Mouse (Mus musculus) common myeloid progenitor, adult 5-6 weeks (primary cell): ENCODE data around the gene AC170998.1. TPM values are rescaled to one million over a fixed set of nuclear protein-coding genes. Genes with fewer than 3 reads are reported as not detected.

ENCODE experiments used
- ATAC-seq: replicated peaks from 2 replicates; pipeline ENCODE4 v1.8.0; 2016; ENCODE audit warnings: low read depth, mild to moderate bottlenecking, moderate TSS enrichment, inconsistent platforms; ENCODE audit not compliant: poor library complexity, severe bottlenecking
- total RNA-seq: library from RNA; stranded (forward); fragments of 200-1000, 187-1606 nt; gene quantifications from 2 replicates; pipeline ENCODE4 v1.2.3, GENCODE M21; 2017

AC170998.1 gene
- total RNA-seq: 3.4 TPM in 1 of 2 replicates, not detected in the other

DNA sequence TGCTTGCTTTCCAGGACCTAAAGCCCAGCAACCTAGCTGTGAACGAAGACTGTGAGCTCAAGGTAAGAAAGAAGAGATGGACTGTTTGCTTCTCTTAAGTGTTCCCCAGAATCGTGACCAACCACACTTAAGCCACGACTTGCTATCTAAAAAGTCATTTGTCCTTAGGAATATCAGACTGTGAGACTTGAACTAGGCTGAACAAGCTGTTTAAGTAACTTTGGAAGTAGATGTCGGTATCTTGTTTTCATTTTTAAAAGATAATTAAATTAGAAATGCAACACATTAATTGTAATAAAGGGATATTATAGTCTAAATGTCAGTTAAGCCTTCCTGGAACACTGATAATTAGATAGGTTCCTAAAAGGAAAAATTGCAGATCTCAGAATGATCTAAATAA lies at the start of gene AC170998.1:
Gene AC170998.1, plus strand, starts transcription at position 301 of the 400 bp plus-strand sequence.
- ATAC-seq: no peak

DNA sequence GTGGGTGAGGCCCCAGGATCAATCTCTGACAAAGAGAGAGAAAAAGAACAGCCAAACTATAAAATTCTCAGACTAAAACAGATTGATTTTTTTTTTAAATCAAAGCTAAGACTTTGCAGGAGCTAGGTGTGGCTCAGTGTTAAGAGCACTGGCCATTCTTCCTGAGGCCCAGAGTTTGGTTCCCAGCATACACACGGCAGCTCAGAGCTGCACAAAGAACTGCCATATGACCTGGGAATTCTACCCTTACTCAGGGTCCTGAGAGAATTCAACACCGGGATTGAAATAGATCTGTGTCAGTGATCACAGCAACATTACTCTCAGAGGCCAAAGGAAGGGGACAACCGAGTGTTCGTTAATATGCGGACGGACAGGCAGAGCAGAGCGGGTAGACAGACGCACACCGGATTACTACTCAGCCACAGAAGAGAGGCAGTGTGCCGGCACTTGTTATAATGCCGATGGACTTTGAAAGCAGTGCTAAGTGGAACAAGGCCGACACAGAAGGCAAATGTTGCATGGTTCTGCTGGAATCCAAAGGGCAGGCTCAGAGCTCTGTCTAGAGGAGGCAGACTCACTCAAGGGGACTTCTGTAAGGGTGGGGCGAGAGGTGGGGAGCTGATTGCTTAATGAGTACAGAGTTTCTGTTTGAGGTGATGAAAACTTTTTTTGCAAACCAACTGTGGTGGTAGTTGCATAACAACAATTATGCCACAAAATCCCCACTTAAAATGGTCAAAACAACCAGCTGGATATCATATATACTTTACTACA lies 43.4 kb upstream of the AC170998.1 start:
- peak; percentile 73 for ATAC-seq

DNA sequence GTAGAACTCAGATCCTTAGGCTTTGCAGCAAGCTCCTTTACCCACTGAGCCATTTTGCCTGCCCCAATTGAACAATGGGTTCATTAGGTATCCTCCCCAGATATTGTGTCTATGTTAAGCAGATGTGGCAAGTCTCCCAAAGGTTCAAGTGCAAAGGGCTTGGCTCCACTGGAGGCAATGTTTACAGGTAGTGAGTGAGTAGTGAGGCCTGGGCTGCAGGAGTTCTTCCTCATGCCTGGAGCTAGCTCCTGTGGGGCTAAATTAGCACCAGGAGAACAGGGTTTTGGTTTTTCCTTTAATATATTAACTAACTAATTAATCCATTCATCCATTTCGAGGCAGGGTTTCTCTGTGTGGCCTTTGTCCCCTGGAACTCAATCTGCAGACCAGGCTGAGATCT lies 42.3 kb upstream of the AC170998.1 start:
- ATAC-seq: no peak

DNA sequence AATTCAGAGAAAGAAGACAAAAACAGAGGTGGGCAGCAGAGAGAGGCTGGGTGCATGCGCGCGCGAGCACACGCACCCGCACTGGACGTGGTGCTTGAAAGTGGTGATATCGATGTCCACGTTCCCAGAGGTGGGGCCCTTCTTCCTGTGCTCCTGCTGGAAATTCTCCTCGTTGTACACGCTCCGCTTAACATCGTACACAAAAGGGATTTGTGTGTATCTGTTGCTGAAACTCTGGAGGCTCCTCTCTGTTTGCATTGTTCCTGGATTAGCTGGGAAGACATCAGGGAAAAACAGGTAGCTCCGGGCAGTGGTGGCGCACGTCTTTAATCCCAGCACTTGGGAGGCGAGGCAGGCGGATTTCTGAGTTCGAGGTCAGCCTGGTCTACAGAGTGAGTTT lies 41.3 kb upstream of the AC170998.1 start:
- ATAC-seq: no peak

DNA sequence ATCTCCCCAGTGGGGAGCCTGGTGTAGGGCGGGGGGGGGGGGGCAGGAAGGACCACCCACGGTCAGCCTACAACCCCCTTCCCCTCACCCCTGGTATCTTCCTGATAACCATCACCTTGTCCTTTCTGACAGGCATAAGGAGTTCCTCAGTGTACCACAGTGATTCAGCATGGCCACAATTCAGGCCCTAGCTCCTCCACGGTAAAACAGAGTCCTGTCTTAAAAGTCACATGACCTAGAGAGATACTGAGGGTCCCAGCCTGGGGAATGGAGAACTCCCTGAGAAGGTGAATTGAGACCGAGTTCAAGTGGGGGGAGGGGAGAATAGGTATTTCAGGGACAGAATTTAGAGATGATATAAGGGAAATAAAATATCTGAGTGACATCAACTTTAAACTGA lies 38.5 kb upstream of the AC170998.1 start:
- no peak for ATAC-seq

DNA sequence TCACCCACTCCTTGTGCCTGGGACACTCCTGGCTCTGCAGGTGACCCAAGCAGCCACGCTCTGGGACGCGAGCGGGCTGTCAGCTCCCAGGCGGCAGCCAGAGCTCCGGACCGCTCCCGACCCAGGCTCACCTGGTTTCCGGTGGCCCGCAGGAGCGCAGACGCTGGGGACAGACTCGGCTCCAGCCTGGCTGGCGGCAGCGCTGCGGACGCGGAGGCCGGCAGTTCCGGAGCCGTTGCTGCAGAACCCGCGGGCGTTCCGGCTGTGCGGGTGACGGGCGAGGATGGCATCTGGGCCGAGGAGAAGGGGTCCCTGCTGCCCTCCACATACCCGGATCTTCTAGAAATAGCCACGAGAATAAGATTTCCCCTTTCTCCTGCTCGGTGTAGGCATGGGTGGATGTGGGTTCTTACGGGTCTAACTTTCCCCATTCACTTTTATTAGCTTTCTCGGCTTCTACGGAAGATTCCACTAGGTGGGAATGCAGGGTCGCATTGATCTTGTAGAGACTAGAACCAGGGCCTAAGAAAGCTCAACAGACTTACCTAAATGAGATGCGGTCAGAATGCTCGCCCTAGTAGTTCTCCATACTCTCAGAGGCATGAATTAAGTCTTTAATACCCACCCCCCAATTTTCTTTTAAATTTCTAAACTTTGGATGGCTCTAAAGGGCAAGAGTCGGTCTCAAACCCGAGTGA lies 36.1 kb upstream of the AC170998.1 start, which contains the start of gene Slc26a8:
Gene Slc26a8, minus strand, starts transcription at position 648 of the 698 bp plus-strand sequence.
- no peak for ATAC-seq

DNA sequence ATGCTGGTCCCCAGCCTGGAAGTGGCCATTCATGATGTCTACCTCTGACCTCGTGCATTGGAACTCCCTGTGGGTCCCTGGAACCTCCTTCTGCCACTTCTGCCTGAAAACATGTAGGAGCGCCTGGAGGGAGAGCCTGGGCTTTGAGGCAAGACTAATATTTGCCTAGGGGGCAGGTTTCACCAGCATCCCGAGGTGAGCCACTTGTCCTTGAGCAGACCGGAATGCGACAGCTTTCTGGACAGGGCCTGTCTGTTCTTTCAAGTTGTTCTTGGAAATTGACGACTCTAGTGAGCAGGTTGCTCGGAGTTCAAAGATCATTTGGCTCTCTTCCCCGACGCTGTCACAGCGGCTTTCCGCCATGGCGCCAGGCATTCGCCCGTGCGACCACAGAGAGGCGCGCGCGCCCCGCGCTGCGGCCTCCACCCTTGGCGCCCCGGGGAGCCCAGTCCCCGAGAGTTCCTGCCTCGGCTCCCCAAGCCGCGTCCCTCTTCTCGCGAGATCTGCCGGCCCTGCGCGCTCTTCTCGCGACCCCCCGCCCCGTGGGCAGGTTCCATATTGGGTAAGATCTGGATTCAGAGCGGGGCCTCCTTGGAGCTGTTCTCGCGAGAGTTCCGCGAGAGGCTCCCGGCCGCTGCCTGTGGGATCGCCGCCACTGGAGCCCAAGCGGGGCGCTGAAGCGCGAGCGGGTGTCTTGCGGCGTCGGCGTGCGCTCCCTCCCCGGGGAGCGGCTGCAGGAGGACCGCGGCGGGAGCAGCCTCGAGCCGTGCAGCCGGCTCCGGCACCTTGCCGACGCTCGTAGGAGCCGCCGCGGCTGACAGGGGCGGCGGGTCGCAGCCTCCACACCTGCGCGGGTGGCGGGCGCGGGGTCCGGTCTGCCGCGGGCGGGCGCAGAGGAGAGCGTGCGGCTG lies 34.9 kb upstream of the AC170998.1 start, which contains the start of gene Mapk14:
Gene Mapk14, plus strand, starts transcription at position 554 of the 911 bp plus-strand sequence.
- ATAC-seq: peak; percentile 83

DNA sequence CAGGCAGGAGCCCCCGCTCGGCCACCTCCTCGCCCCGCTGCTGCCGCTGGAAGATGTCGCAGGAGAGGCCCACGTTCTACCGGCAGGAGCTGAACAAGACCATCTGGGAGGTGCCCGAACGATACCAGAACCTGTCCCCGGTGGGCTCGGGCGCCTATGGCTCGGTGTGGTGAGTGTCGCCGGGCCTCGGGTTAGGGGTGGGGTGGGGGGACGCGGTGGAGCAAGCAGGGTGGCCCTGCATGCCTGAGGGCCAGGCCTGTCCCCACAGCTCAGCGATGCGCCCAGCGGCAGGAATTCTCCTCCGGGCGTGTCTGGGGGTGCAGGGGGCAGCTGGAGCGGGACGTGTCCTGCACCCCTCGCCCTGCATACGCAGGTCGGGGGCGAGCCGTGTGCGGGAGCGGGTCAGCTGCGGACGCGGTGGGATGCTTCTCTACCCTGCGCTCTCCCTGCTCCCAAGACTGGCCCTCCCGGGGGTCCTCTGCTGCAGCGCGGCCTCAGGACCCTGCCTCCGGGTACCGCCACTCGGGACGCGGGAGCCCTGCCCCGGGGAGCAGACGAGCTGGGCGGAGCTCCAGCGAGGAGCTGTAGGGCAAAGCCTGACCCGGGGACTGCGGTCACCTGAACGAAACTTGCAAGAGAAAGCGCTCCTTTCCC lies 34.1 kb upstream of the AC170998.1 start:
- peak; percentile 33; the same call in 1 of the 2 replicates for ATAC-seq

DNA sequence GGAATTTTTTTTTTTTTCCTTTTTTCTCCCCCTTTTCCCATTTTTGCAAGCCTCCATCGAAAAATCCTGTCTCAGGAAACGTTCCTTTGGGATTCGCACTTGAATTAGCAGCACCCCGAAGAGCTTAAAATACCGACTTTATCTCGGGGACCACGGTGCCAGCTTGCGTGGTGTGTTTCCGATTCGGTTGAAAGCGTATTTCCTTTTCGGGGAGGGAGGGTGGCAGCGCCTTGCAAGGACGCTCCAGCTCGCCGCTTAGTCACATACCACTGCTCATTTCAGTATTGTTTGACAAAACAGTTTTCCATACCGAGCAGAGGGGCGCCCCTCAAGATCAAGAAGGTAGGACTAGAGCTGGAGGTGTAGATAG lies 33.6 kb upstream of the AC170998.1 start:
- peak; percentile 51 for ATAC-seq

DNA sequence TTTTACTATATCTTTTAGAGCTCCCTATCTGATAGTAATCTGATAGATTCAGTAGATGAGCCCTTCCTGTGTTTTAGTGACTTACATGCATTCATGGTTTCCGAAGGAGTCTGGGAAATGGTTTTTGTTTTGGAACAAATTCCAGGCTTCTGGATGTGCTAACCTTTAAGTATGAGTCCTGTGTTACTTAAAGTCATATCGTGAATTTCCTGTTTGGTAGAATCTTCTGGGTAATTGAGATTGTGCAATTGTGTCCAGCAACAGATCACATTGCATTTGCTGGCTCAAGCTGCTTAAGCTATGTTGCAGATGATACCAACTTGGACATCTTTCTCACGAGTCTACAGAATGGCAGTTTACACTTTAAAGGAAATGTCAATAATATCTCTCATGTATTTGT lies 32.8 kb upstream of the AC170998.1 start:
- no peak for ATAC-seq

DNA sequence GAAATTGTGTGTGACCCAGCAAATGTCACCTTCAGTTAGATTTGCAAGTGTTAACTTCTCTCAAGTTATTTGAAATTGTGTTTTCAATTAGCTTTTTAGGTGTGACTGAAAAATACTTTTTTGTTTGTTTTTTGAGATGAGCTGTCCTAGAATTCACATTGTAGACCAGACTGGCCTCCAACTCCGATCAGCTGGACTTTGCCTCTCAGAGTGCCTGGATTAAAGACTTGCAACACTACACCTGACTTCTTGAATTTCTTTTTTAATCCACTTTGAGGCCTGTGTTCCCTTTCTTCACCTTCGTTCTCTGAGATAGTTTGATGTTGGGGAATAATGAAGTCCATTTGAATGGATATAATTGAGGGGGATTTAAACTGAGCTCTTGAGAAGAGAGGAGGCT lies 31.8 kb upstream of the AC170998.1 start:
- no peak for ATAC-seq

DNA sequence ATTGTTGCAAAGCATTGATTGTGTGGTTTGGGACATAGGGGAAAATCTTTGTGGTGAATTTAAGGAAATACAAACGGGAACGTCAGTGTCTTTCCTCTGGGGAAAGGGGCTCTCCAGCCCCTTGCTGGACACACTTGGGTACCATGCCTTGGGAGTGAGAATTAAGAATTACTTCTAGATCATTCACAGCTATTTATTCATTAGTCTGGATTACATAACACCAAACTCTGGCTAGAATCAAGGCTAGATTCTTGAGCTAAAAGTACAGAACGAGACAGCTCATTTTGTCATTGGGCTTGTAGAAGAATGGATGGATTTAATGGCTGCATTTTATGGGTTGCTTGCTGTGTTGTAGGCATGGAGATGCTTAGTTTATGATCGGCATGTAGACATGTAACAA lies 31.1 kb upstream of the AC170998.1 start:
- no peak for ATAC-seq

DNA sequence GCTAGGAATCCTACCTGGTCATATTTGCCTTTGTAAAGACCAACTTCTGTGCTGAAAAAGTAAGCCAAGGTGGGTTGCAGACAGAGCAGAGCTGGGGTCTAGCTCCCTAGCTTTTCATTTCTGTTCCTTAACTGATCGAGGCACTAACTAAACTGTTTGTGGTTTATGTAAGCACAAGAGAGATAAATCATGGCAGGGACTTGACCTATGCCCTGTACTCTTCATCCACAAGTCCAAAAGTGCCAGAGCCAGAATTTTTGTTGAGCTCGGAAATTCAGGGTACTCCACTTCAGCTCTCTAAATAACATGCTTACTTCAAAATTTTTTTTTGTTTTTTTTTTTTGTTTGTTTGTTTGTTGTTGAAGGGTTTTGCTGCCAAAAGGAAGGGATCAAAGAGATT lies 29.2 kb upstream of the AC170998.1 start:
- no peak for ATAC-seq

DNA sequence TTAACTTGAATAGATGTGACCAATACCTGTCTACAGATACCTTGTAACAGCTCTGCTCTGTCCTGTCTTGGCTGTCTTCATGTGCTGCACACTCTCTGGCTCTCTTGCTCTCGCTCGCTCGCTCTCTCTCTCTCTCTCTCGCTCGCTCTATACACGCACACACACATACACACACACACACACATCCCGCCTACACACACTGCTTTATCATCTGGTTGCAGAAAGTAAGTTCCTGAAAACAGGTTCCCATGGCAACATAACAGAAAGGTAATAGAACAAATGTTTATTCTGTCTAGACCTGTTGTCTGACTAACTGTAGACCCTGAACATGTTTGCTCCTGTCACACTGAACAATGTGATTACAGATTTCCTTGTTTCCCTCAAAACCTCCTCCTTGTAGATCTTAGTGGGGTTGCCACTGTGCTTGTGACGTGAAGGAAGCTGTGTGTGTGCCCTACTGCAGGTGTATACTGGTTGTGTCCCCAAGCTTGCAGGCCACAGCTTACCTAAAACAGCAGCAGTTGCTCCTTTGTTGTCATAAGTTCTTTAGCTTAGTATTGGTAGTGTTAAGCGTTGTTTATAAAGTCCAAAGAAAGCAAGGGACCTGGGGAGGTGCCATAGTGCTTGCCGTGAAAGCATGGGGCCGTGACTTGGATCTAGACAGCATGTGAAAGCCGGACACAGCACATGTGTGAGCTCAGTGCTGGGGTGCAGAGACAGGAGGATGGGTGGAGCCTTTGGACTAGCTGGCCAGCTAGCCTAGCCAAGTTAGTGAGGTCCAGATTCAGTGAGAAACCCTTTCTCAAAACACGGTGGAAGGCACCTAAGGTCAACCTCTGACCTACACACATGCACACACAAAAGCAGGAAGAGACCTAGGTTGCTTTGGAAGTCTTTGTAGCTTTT lies 28.3 kb upstream of the AC170998.1 start:
- peak; percentile 45 for ATAC-seq

DNA sequence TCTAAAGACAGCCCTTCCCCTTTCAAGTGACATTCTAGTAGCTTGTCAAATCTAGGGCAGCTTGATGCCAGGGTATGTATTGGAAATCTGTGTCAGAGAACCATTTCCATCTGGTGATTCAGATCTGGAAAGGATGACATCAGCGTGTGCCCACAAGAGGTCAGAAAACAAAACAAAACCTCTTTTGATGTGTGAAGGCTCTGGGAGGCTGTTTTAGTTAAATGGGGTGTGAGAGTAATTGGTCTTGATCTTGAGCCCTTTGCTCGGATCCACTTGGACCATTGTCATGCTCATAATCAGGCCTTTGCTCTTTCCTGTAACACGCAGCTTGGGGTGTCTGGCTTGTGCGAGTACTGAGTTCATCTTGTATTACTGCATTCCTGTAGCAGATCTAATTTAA lies 27.6 kb upstream of the AC170998.1 start:
- no peak for ATAC-seq

DNA sequence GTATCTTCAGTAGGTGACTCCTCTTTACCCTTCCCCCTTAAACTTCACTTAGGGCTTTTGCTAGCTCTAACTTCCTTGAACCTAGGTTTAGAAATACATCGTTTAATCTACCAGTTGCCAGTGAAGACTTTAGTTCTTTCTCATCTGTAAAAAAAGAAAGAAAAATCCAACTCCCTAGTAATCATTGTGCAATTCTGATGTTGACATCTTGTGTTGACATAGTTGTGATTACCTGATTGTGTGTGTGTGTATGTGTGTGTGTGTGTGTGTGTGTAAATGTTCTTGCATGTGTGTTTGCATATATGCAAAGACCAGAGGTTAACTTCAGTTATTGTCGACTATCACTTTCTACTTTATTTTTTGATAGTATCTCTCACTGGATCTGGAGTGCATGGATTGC lies 27.2 kb upstream of the AC170998.1 start:
- ATAC-seq: no peak

DNA sequence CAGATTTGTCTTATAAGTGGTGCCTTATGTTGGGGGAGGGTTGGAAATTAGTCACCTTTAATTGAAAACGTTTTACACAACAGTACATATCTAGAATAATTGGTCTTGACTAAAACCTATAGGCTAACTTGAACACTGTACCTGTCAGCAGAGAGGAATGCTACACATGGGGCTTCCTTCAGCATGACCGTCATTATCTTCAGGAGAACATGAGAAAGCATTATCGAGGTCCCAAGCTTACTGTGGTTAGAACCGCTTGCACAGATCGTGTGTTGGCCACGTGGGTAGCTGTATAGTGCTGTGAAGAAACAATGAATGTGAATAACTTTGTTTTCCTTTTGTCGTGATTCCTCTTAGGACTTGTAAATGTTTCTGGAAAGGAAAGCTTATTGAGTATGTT lies 26.1 kb upstream of the AC170998.1 start:
- peak; percentile 61 for ATAC-seq

DNA sequence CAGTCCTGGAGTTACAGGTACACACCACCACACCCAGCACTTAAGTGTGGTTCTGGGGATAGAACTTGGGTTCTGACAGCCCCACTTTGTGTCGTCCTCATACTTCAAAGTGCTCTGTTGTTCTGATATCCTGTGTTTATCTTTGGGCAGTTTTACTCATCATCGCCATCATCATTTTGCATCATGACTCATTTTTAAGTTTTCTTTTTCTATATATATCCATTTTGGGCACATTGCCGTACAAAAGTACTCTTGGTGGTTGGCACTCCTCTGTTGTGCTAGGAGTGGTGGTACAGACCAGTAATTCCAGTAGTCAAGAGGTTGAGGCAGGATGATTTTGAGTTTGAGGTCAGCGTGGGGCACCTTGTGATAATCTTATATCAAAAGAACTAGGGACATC lies 24.7 kb upstream of the AC170998.1 start:
- no peak for ATAC-seq

DNA sequence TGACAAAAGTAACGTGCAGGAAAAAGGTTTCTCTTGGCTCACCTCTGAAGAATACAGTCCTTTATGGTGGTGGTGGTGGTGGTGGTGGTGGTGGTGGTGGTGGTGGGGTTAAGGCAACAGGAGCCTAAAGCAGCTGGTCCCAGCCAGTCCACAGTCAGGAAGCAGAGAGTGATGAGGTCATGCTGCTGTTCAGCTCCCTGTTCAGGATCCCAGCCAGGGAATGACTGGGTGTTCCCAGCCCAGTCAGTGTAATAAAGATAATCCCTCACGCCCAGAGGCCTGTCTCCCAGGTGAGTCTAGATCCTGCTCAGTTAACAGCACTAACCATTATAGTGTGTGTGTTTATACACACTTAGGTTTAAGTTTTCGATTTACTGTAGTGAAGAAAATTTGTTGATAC lies 24.1 kb upstream of the AC170998.1 start:
- ATAC-seq: no peak
